Mouse (Mus musculus): Measurements from ENCODE around the gene Ddx43. TPM values are rescaled to one million over a fixed set of nuclear protein-coding genes. Genes with fewer than 3 reads are reported as not detected.

The Ddx43 gene
- polyA plus RNA-seq, 1 experiment from 2014 or later: 0.41 TPM

- 86% methylated on average over 4 of the region's 4 CpGs for WGBS
- Histone ChIP-seq H3K4me3 (no peak overlapping the region), H3K36me3 (replicated peaks) (no peaks in the 10 kb centered on the region), H3K9me3 (no peaks in the 10 kb centered on the region), H3K4me1 (no peaks in the 10 kb centered on the region), H3K9ac (no peak overlapping the region), H3K27me3 (replicated peaks) (no peaks in the 10 kb centered on the region), H3K4me2 (no peak overlapping the region), H3K27ac (no peak overlapping the region)
- no peak for ATAC-seq (replicated peaks)
These were observed 33.4 kb downstream of the Ddx43 start for GRCm38 (mm10) chr9:78428870-78429432.

GRCm38 (mm10) chr9:78429551-78429950, 34.0 kb downstream of the Ddx43 start:
- Histone ChIP-seq H3K4me1 (no peaks in the 10 kb centered on the region), H3K27me3 (replicated peaks) (no peaks in the 10 kb centered on the region), H3K9ac (no peak overlapping the region), H3K27ac (no peak overlapping the region), H3K36me3 (replicated peaks) (no peaks in the 10 kb centered on the region), H3K4me2 (no peak overlapping the region), H3K9me3 (no peaks in the 10 kb centered on the region), H3K4me3 (no peak overlapping the region)
- ATAC-seq (replicated peaks): no peak
- WGBS: 64% methylated on average over 2 of the region's 2 CpGs

- H3K4me3 ChIP-seq: no peak overlapping the region
- H3K27me3 ChIP-seq (replicated peaks): no peaks in the 10 kb centered on the region
- WGBS: 80% methylated on average over 6 of the region's 6 CpGs
- H3K27ac ChIP-seq: no peak overlapping the region
- no peak overlapping the region for H3K4me2 ChIP-seq
- H3K36me3 ChIP-seq (replicated peaks): no peaks in the 10 kb centered on the region
- H3K9me3 ChIP-seq: no peaks in the 10 kb centered on the region
- ATAC-seq (replicated peaks): no peak
- no peaks in the 10 kb centered on the region for H3K4me1 ChIP-seq
- no peak overlapping the region for H3K9ac ChIP-seq
These were observed 34.9 kb downstream of the Ddx43 start for GRCm38 (mm10) chr9:78430486-78430885.

GRCm38 (mm10) chr9:78432471-78432870, 36.9 kb downstream of the Ddx43 start:
- Histone ChIP-seq H3K27me3 (replicated peaks) (no peaks in the 10 kb centered on the region), H3K4me2 (no peak overlapping the region), H3K4me3 (no peak overlapping the region), H3K36me3 (replicated peaks) (no peaks in the 10 kb centered on the region), H3K4me1 (no peaks in the 10 kb centered on the region), H3K27ac (no peak overlapping the region), H3K9me3 (no peaks in the 10 kb centered on the region), H3K9ac (no peak overlapping the region)
- WGBS: 90% methylated on average over 5 of the region's 5 CpGs
- no peak for ATAC-seq (replicated peaks)

GRCm38 (mm10) chr9:78439426-78439825, 43.8 kb downstream of the Ddx43 start:
- Histone ChIP-seq H3K4me1 (peaks cover 10% of the 10 kb centered on the region), H3K9ac (no peak overlapping the region), H3K4me3 (no peak overlapping the region), H3K27ac (no peak overlapping the region), H3K9me3 (no peaks in the 10 kb centered on the region), H3K4me2 (no peak overlapping the region), H3K36me3 (replicated peaks) (no peaks in the 10 kb centered on the region), H3K27me3 (replicated peaks) (peaks cover 49% of the 10 kb centered on the region)
- WGBS: 71% methylated on average over 5 of the region's 5 CpGs
- no peak for ATAC-seq (replicated peaks)

- 6% methylated on average over 9 of the region's 9 CpGs for WGBS
- Histone ChIP-seq H3K36me3 (replicated peaks) (no peaks in the 10 kb centered on the region), H3K27ac (no peak overlapping the region), H3K4me1 (peaks cover 10% of the 10 kb centered on the region), H3K9me3 (no peaks in the 10 kb centered on the region), H3K4me3 (peak overlapping the region; percentile 42), H3K27me3 (replicated peaks) (peaks cover 67% of the 10 kb centered on the region), H3K9ac (peak overlapping the region; percentile 25; the same call in 1 of the 2 replicates), H3K4me2 (peak overlapping the region; percentile 65)
- ATAC-seq (replicated peaks): peak; percentile 59
These were observed 46.6 kb downstream of the Ddx43 start for GRCm38 (mm10) chr9:78442237-78442578.

- Histone ChIP-seq H3K9ac (peak within 1 kb of the TSS; percentile 25), H3K4me2 (peak within 1 kb of the TSS; percentile 65), H3K27ac (no peak within 1 kb of the TSS), H3K4me1 (peaks cover 14% of the 10 kb centered on the region), H3K36me3 (replicated peaks) (no peaks in the 10 kb centered on the region), H3K27me3 (replicated peaks) (peaks cover 67% of the 10 kb centered on the region), H3K9me3 (no peaks in the 10 kb centered on the region), H3K4me3 (peak within 1 kb of the TSS; percentile 42)
- WGBS: 1% methylated on average over 81 of the region's 81 CpGs
- ATAC-seq (replicated peaks): peak; percentile 60
These were observed 47.2 kb downstream of the Ddx43 start, which contains the start of gene Cgas for GRCm38 (mm10) chr9:78442579-78443392. TSS of gene Cgas (minus strand) at chr9:78443237.

GRCm38 (mm10) chr9:78447606-78447972, 52.0 kb downstream of the Ddx43 start:
- Histone ChIP-seq H3K27ac (peak overlapping the region; percentile 94), H3K4me1 (peaks cover 21% of the 10 kb centered on the region), H3K27me3 (replicated peaks) (peaks cover 37% of the 10 kb centered on the region), H3K4me3 (peak overlapping the region; percentile 84), H3K9me3 (no peaks in the 10 kb centered on the region), H3K9ac (peak overlapping the region; percentile 84), H3K36me3 (replicated peaks) (peaks cover 9% of the 10 kb centered on the region), H3K4me2 (peak overlapping the region; percentile 63)
- ATAC-seq (replicated peaks): peak; percentile 51
- WGBS: 32% methylated on average over 9 of the region's 9 CpGs

GRCm38 (mm10) chr9:78447973-78448873, 52.6 kb downstream of the Ddx43 start, which contains the start of the genes Mto1 and Gm17324:
TSS of gene Mto1 (plus strand) at chr9:78448208.
TSS of gene Gm17324 (minus strand) at chr9:78448786.
- Histone ChIP-seq H3K4me3 (peak within 1 kb of the TSS; percentile 84), H3K36me3 (replicated peaks) (peaks cover 14% of the 10 kb centered on the region), H3K9me3 (no peaks in the 10 kb centered on the region), H3K4me1 (peaks cover 14% of the 10 kb centered on the region), H3K4me2 (peak within 1 kb of the TSS; percentile 63), H3K9ac (peak within 1 kb of the TSS; percentile 84), H3K27me3 (replicated peaks) (peaks cover 31% of the 10 kb centered on the region), H3K27ac (peak within 1 kb of the TSS; percentile 94)
- under 1% methylated on average over 90 of the region's 96 CpGs for WGBS
- ATAC-seq (replicated peaks): peak; percentile 95

GRCm38 (mm10) chr9:78450404-78450803, 54.8 kb downstream of the Ddx43 start:
- H3K27me3 ChIP-seq (replicated peaks): peaks cover 12% of the 10 kb centered on the region
- WGBS: 84% methylated on average over 5 of the region's 5 CpGs

GRCm38 (mm10) chr9:78451382-78451781, 55.8 kb downstream of the Ddx43 start:
- H3K36me3 ChIP-seq (replicated peaks): peaks cover 25% of the 10 kb centered on the region
- H3K9me3 ChIP-seq: no peaks in the 10 kb centered on the region
- H3K4me3 ChIP-seq: no peak overlapping the region
- 83% methylated on average over 4 of the region's 4 CpGs for WGBS
- H3K4me1 ChIP-seq: peaks cover 14% of the 10 kb centered on the region
- H3K27me3 ChIP-seq (replicated peaks): 0 out of 2 replicates have a peak, but pooled peaks cover 3% of the 10 kb centered on the region
- H3K9ac ChIP-seq: no peak overlapping the region
- H3K4me2 ChIP-seq: no peak overlapping the region
- no peak overlapping the region for H3K27ac ChIP-seq
- ATAC-seq (replicated peaks): no peak

More at GRCm38 (mm10) chr9:78450404-78450803, 54.8 kb downstream of the Ddx43 start:
- Histone ChIP-seq H3K9me3 (no peaks in the 10 kb centered on the region), H3K9ac (no peak overlapping the region), H3K4me2 (no peak overlapping the region), H3K4me3 (no peak overlapping the region), H3K4me1 (peaks cover 14% of the 10 kb centered on the region), H3K27ac (no peak overlapping the region), H3K36me3 (replicated peaks) (peaks cover 25% of the 10 kb centered on the region)
- ATAC-seq (replicated peaks): no peak

- Histone ChIP-seq H3K36me3 (replicated peaks) (peaks cover 45% of the 10 kb centered on the region), H3K27me3 (replicated peaks) (no peaks in the 10 kb centered on the region), H3K4me2 (no peak overlapping the region), H3K9me3 (no peaks in the 10 kb centered on the region), H3K4me1 (no peaks in the 10 kb centered on the region), H3K4me3 (no peak overlapping the region), H3K9ac (no peak overlapping the region), H3K27ac (no peak overlapping the region)
- no peak for ATAC-seq (replicated peaks)
- 95% methylated on average over 8 of the region's 8 CpGs for WGBS
These were observed 61.4 kb downstream of the Ddx43 start for GRCm38 (mm10) chr9:78457026-78457425.

All from midbrain, embryonic 15.5 days (tissue).